Mouse (Mus musculus): Measurements from ENCODE around the gene Mcm3.

The Mcm3 gene

DNA sequence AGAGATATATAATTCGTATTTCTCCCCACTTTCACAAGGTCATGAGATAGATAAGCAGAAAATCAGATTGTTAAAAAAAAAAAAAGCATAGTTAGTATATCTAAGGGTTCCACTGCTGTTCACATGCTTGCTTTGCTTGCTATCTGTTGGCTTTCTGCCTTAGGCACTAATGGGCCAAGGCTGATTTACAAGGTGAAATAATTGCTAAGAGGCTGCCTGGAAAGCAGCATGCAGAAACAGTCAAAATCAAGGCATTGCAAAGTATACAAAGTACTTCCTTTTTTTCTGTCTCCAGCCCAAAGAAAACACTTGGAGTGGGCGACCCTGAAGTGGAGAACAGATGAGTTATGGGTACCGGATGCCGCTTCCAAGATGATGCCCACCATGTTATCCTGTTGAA is 847 bp upstream of the Mcm3 start:
- H3K4me1 ChIP-seq (replicated peaks; ENCODE audit: low read depth, low read length) = peaks cover 32% of the 10 kb centered on the region
- H3K36me3 ChIP-seq (ENCODE audit: insufficient read depth, low read length) = peaks cover 28% of the 10 kb centered on the region
- no peaks in the 10 kb centered on the region for H3K9me3 ChIP-seq (ENCODE audit: low read length)
- no peaks in the 10 kb centered on the region for H3K27me3 ChIP-seq (ENCODE audit: insufficient read depth, low read length)
- TF ChIP-seq NANOG (IDR thresholded peaks at IDR 0.05; ENCODE audit: borderline replicate concordance, low read length) (no peak), POU5F1 (IDR thresholded peaks at IDR 0.05; ENCODE audit: borderline replicate concordance, low read length) (no peak), CTCF (conservative IDR thresholded peaks at IDR 0.05; ENCODE audit: low read length) (no peak)
- H3K4me3 ChIP-seq (replicated peaks; ENCODE audit: low read length) = no peak overlapping the region

DNA sequence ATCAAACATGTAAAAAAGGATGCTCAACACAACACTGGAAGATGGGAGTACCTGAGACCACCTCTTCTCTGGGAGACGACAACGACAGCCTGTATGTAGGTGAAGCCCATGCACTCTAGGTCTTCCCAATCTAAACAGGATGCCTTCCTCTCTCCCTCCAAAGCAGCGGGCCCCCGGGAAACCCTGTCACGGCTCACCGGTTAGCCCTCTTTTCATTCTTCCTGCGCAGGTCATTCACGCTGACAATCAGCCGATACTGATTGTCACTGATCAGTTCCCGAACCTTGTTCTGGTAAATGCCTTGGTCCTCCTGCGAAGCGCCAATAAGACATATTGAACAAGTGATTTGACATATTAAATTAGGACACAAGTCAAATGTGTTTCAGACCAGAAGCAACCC is 2.5 kb downstream of the Mcm3 start:
- H3K9me3 ChIP-seq (ENCODE audit: low read length) = no peaks in the 10 kb centered on the region
- H3K4me1 ChIP-seq (replicated peaks; ENCODE audit: low read depth, low read length) = peaks cover 61% of the 10 kb centered on the region
- no peaks in the 10 kb centered on the region for H3K27me3 ChIP-seq (ENCODE audit: insufficient read depth, low read length)
- TF ChIP-seq NANOG (IDR thresholded peaks at IDR 0.05; ENCODE audit: borderline replicate concordance, low read length) (no peak), POU5F1 (IDR thresholded peaks at IDR 0.05; ENCODE audit: borderline replicate concordance, low read length) (no peak), CTCF (conservative IDR thresholded peaks at IDR 0.05; ENCODE audit: low read length) (no peak)
- H3K4me3 ChIP-seq (replicated peaks; ENCODE audit: low read length) = peak overlapping the region; percentile 90
- H3K36me3 ChIP-seq (ENCODE audit: insufficient read depth, low read length) = peaks cover 62% of the 10 kb centered on the region

DNA sequence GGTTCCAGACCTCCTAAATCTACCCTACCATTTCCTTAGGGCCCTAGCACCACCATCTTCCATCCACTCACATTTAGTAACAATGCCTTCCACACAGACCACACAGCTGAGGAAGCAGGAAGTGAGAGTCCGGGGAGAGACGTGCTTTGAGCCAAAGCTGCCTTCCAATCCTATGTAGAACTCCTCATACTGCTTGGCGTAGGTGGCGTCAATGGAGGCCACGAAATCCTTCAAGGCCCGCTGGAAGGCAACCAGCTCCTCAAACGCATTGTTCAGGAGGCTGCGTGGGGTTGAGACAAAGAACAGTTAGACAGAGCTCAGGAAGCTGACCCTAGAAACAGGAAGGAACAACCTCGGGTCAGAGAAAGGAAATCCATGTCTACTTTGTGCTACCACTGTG is 2.9 kb downstream of the Mcm3 start:
- H3K4me3 ChIP-seq (replicated peaks; ENCODE audit: low read length) = no peak overlapping the region
- no peaks in the 10 kb centered on the region for H3K9me3 ChIP-seq (ENCODE audit: low read length)
- H3K27me3 ChIP-seq (ENCODE audit: insufficient read depth, low read length) = no peaks in the 10 kb centered on the region
- peaks cover 66% of the 10 kb centered on the region for H3K36me3 ChIP-seq (ENCODE audit: insufficient read depth, low read length)
- TF ChIP-seq NANOG (IDR thresholded peaks at IDR 0.05; ENCODE audit: borderline replicate concordance, low read length) (no peak), CTCF (conservative IDR thresholded peaks at IDR 0.05; ENCODE audit: low read length) (no peak), POU5F1 (IDR thresholded peaks at IDR 0.05; ENCODE audit: borderline replicate concordance, low read length) (no peak)
- peaks cover 61% of the 10 kb centered on the region for H3K4me1 ChIP-seq (replicated peaks; ENCODE audit: low read depth, low read length)

DNA sequence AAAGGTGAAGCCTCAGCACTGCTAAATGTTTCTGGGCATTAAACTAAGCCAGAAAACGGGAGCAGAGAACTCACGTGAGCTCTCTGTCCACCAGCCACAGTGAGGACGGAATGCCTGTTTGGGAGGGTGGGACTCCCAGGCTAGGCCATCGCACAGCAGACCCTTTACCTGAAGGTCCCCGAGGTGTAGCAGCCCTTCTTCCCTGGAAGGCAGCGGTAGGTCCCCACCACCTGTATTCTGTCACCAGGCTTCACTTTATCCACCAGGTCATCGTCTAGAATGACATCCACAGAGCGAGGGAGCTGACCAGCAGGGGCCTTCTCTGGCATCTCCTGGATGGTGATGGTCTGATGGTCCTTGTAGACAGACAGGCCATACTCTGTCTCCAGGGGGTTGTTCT is 5.6 kb downstream of the Mcm3 start:
- Histone ChIP-seq H3K36me3 (ENCODE audit: insufficient read depth, low read length) (peaks cover 92% of the 10 kb centered on the region), H3K4me1 (replicated peaks; ENCODE audit: low read depth, low read length) (peaks cover 65% of the 10 kb centered on the region), H3K9me3 (ENCODE audit: low read length) (no peaks in the 10 kb centered on the region), H3K4me3 (replicated peaks; ENCODE audit: low read length) (no peak overlapping the region), H3K27me3 (ENCODE audit: insufficient read depth, low read length) (no peaks in the 10 kb centered on the region)
- TF ChIP-seq NANOG (IDR thresholded peaks at IDR 0.05; ENCODE audit: borderline replicate concordance, low read length) (no peak), CTCF (conservative IDR thresholded peaks at IDR 0.05; ENCODE audit: low read length) (no peak), POU5F1 (IDR thresholded peaks at IDR 0.05; ENCODE audit: borderline replicate concordance, low read length) (no peak)

DNA sequence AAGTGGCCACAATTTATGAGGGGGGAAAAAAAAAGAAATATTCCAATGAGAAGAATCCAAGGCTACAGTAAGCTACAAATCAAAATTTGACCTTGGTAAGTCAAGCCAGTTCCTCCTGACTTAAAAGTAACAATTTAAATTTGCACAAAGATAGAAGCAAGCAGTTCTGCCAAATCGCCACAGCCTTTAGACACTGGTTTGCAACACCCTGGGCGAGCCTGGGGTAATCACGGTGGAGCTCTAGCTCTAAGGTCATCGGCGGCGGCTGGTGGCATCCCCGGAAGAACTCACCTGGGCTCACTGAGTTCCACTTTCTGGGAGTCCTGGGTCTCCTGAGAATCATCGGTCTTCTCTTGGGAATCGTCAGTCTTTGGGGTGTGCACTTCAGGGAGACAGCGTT is 15.6 kb downstream of the Mcm3 start:
- H3K4me1 ChIP-seq (replicated peaks; ENCODE audit: low read depth, low read length) = peaks cover 38% of the 10 kb centered on the region
- H3K27me3 ChIP-seq (ENCODE audit: insufficient read depth, low read length) = no peaks in the 10 kb centered on the region
- no peaks in the 10 kb centered on the region for H3K9me3 ChIP-seq (ENCODE audit: low read length)
- no peak overlapping the region for H3K4me3 ChIP-seq (replicated peaks; ENCODE audit: low read length)
- H3K36me3 ChIP-seq (ENCODE audit: insufficient read depth, low read length) = peaks cover 99% of the 10 kb centered on the region
- TF ChIP-seq CTCF (conservative IDR thresholded peaks at IDR 0.05; ENCODE audit: low read length) = no peak
- no peak for TF ChIP-seq NANOG (IDR thresholded peaks at IDR 0.05; ENCODE audit: borderline replicate concordance, low read length)
- TF ChIP-seq POU5F1 (IDR thresholded peaks at IDR 0.05; ENCODE audit: borderline replicate concordance, low read length) = no peak

DNA sequence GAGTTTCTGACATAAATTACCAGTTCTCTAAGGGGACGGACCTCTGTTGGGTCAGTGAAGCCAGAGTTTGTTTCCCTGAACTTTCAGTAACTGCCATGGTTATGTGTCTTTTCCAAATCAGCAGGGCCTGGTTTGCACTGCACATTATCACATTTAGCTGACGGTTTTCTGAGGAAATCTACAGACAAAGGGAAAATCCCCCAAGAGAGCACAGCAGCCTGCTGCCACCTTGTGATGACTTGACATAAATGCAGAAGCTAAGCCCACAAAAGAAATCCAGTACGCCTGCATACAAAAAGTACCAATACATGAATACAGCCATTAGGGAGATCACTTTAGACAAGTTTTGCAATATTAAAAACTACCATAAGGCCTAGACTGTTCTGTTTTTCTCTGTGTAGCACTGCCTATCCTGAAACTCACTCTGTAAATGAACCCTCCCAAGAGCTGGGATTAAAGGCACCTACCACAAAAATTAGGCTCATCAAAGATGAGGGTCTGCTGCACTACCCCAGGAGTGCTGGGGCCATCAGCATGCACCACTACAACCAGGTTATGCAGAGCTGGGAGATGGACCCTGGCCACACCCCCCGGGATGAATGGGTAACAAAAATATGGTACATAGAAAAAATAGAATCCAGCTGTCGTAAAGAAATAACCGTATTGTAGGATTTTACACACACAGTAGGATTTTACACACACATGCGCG is 18.3 kb downstream of the Mcm3 start:
- H3K9me3 ChIP-seq (ENCODE audit: low read length) = no peaks in the 10 kb centered on the region
- H3K4me3 ChIP-seq (replicated peaks; ENCODE audit: low read length) = no peak overlapping the region
- peaks cover 94% of the 10 kb centered on the region for H3K36me3 ChIP-seq (ENCODE audit: insufficient read depth, low read length)
- no peaks in the 10 kb centered on the region for H3K27me3 ChIP-seq (ENCODE audit: insufficient read depth, low read length)
- TF ChIP-seq CTCF (conservative IDR thresholded peaks at IDR 0.05; ENCODE audit: low read length) (peak; percentile 24), NANOG (IDR thresholded peaks at IDR 0.05; ENCODE audit: borderline replicate concordance, low read length) (no peak)
- H3K4me1 ChIP-seq (replicated peaks; ENCODE audit: low read depth, low read length) = peaks cover 35% of the 10 kb centered on the region

DNA sequence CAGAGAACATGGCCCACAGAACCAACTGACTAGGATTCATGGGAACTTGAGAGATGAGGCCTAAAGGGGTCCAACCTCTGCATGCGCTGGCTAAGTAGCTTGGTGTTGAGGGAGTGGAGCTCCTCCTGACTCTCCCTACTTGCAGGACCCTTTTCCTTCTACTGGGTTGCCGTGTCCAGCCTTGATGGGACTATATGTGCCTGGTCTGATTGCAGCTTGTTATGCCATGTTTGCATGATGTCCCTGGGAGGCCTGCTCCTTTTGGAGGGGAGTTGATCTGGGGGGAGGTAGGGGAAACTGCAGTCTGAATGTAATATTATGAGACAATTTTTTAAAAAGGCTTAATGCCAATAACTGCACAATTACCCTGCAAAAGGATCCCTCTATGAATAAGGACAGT is 18.8 kb downstream of the Mcm3 start:
- H3K36me3 ChIP-seq (ENCODE audit: insufficient read depth, low read length) = peaks cover 89% of the 10 kb centered on the region
- no peaks in the 10 kb centered on the region for H3K9me3 ChIP-seq (ENCODE audit: low read length)
- H3K4me3 ChIP-seq (replicated peaks; ENCODE audit: low read length) = no peak overlapping the region
- no peaks in the 10 kb centered on the region for H3K27me3 ChIP-seq (ENCODE audit: insufficient read depth, low read length)
- TF ChIP-seq POU5F1 (IDR thresholded peaks at IDR 0.05; ENCODE audit: borderline replicate concordance, low read length) = no peak
- no peak for TF ChIP-seq CTCF (conservative IDR thresholded peaks at IDR 0.05; ENCODE audit: low read length)
- TF ChIP-seq NANOG (IDR thresholded peaks at IDR 0.05; ENCODE audit: borderline replicate concordance, low read length) = no peak
- H3K4me1 ChIP-seq (replicated peaks; ENCODE audit: low read depth, low read length) = peaks cover 30% of the 10 kb centered on the region

DNA sequence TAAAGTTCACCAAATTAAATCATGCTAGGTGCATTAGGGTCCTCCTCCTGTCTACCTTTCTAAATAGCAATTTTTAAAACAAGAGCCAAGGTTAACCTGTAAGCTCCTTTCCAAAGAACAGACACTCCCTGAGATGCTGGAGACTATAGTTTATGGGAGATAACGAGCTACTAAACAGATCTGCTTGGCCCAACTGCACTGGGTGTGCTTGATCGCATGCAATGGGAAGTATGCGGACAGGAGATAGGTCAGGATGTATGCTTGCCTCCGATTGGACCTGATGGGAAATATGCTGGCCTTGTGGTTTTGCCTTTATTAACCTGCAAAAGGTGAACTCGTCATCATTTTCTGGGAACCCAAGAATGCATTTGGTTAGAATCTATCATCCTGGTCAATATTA is 24.9 kb downstream of the Mcm3 start:
- H3K27me3 ChIP-seq (ENCODE audit: insufficient read depth, low read length) = 0 out of 2 replicates have a peak, but pooled peaks cover 2% of the 10 kb centered on the region
- H3K36me3 ChIP-seq (ENCODE audit: insufficient read depth, low read length) = peaks cover 29% of the 10 kb centered on the region
- TF ChIP-seq POU5F1 (IDR thresholded peaks at IDR 0.05; ENCODE audit: borderline replicate concordance, low read length) (no peak), NANOG (IDR thresholded peaks at IDR 0.05; ENCODE audit: borderline replicate concordance, low read length) (no peak)
- H3K9me3 ChIP-seq (ENCODE audit: low read length) = no peaks in the 10 kb centered on the region
- no peak overlapping the region for H3K4me3 ChIP-seq (replicated peaks; ENCODE audit: low read length)
- H3K4me1 ChIP-seq (replicated peaks; ENCODE audit: low read depth, low read length) = no peaks in the 10 kb centered on the region

DNA sequence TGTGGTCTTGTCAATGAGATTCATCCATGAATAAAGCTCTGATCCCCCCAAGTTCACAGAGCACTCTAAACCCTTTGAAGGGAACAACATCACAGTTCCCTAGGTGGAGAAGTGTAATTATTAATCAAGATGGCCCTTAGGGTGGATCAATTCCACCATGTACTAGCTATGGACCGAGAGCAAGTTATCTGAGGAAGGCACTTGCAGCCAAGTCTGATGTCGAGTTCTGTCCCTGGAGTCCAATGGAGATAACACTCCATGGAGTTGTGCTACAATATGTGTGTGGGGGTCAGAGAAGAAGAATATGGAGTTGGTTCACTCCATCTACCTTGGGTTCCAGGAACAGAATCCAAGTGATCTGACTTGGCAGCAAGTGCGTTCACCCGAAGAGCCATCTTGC is 25.4 kb downstream of the Mcm3 start:
- Histone ChIP-seq H3K4me1 (replicated peaks; ENCODE audit: low read depth, low read length) (no peaks in the 10 kb centered on the region), H3K36me3 (ENCODE audit: insufficient read depth, low read length) (peaks cover 25% of the 10 kb centered on the region), H3K4me3 (replicated peaks; ENCODE audit: low read length) (no peak overlapping the region), H3K27me3 (ENCODE audit: insufficient read depth, low read length) (peaks cover 2% of the 10 kb centered on the region; the same call in 1 of the 2 replicates), H3K9me3 (ENCODE audit: low read length) (no peaks in the 10 kb centered on the region)
- TF ChIP-seq NANOG (IDR thresholded peaks at IDR 0.05; ENCODE audit: borderline replicate concordance, low read length) (no peak), CTCF (conservative IDR thresholded peaks at IDR 0.05; ENCODE audit: low read length) (no peak), POU5F1 (IDR thresholded peaks at IDR 0.05; ENCODE audit: borderline replicate concordance, low read length) (no peak)

Measured in E14TG2a.4 (cell line).